Mouse (Mus musculus): Measurements from ENCODE around the gene Tmem131l. TPM values are rescaled to one million over a fixed set of nuclear protein-coding genes. Genes with fewer than 3 reads are reported as not detected.
A peak's percentile ranks its signal among the peaks of the same experiment; 100 is the strongest.

Gene Tmem131l
- total RNA-seq, 2 experiments from 2014 or later = 29.6 to 35.8 TPM

DNA sequence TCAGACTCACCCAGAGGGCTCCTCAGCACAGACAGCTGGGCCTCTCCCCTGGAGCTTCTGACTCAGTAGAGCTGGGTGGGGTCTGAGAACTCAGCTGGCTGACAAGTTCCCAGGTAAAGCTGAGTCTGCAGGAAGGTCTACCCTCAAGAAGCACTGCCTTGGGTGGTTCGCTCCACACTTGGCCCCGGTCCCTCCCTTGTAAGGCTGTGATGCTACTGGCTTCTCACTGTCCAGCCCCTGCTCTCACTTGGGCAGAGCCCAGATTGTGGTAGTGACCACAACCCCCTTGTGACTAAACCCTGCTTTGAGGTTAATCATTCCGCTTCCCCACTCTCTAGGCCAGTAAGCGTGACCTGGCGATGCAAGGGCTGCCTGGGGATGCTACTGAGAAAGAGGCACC is 17.3 kb downstream of the Tmem131l start:
- intact Hi-C loops (cut with DNase I) = no loop called here
- DNase-seq (ENCODE audit: low spot score in 2 of 2) = no peak

- intact Hi-C loops (cut with DNase I) = no loop called here
- no peak for DNase-seq (ENCODE audit: low spot score in 2 of 2)
These were observed 17.8 kb downstream of the Tmem131l start for GRCm38 (mm10) chr3:84022201-84022584.

DNA sequence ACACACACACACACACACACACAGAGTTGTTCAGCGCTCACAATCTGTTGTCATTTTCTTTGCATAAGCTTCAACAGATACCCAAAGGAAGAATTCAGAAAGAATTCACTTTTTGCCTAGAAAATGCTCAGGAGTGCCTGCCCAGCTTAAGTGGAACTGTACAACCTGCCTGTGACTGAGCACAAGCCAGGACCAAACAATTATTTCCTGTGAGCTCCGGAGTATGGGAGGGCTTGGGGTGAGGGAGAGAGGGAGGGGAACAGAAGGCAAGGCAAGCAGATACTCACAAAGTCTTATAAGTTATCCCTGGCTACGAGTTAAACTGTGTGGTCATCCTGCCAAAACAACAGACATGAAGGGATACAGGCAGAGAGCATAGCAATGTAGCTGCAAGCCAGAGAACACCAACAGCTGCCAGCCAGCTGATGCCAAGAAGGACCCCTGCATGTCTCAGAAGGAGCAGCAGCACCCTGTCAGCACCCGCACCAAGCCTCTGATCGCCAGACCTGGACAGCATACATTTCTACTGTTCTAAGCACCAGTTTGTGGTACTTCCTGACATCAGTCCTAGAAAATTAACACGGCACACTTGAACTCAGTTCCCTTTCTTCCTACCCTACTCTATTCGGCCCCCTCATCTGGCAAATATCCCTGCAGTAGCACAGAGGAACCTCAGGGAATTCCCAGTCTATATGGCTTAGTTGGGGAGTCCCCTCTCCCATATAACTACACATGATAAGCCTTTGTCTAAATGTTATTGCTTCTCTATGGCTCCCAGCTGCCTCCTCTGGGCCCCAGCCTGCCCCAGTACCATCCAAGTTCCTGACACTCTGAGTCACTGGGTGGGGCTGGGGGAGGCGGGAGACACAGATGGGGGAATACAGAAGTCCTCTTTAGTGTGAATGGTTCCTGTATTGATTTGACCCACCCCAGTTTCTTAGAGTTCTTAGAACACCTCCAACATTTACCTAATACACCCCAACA is 18.5 kb downstream of the Tmem131l start:
- no peak for DNase-seq (ENCODE audit: low spot score in 2 of 2)
- intact Hi-C loops (cut with DNase I) = no loop called here

GRCm38 (mm10) chr3:84020528-84020927 is 19.4 kb downstream of the Tmem131l start:
- no peak for DNase-seq (ENCODE audit: low spot score in 2 of 2)
- intact Hi-C loops (cut with DNase I) = no loop called here

GRCm38 (mm10) chr3:84015484-84016016 is 24.4 kb downstream of the Tmem131l start:
- intact Hi-C loops (cut with DNase I) = no loop called here
- no peak for DNase-seq (ENCODE audit: low spot score in 2 of 2)

- intact Hi-C loops (cut with DNase I) = no loop called here
- DNase-seq (ENCODE audit: low spot score in 2 of 2) = no peak
These were observed 28.8 kb downstream of the Tmem131l start for GRCm38 (mm10) chr3:84010995-84011663.

GRCm38 (mm10) chr3:84005989-84006388 is 34.0 kb downstream of the Tmem131l start:
- no peak for DNase-seq (ENCODE audit: low spot score in 2 of 2)
- intact Hi-C loops (cut with DNase I) = no loop called here

GRCm38 (mm10) chr3:84004330-84005090 is 35.5 kb downstream of the Tmem131l start:
- intact Hi-C loops (cut with DNase I) = no loop called here
- no peak for DNase-seq (ENCODE audit: low spot score in 2 of 2)

- intact Hi-C loops (cut with DNase I) = no loop called here
- no peak for DNase-seq (ENCODE audit: low spot score in 2 of 2)
These were observed 37.4 kb downstream of the Tmem131l start for GRCm38 (mm10) chr3:84002433-84003090.

DNA sequence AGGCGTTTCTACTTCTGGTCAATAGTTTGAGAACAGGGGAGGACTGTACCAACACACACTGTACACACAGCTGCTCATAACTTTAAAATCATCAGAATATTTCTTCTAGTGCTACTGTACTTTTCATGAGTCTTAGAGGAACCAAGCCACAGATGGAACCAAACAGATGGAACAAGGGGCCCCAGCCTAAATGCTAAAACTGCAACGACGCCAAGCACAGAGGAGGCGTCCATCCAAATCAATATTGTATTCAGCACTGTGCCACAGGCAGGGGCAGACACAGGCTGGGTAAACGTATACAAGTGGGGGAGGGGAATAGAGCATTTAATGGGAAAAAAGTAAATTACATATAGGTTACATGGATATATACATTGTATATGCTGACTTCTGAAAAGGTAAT is 42.4 kb downstream of the Tmem131l start:
- peak in 1 of 2 experiments; percentile 26 for DNase-seq (ENCODE audit: low spot score in 2 of 2)
- intact Hi-C loops (cut with DNase I) = no loop called here

- intact Hi-C loops (cut with DNase I) = no loop called here
- no peak for DNase-seq (ENCODE audit: low spot score in 2 of 2)
These were observed 42.9 kb downstream of the Tmem131l start for GRCm38 (mm10) chr3:83997036-83997435.

GRCm38 (mm10) chr3:83996086-83996485 is 43.9 kb downstream of the Tmem131l start:
- DNase-seq (ENCODE audit: low spot score in 2 of 2) = no peak
- intact Hi-C loops (cut with DNase I) = no loop called here

GRCm38 (mm10) chr3:83995254-83995830 is 44.6 kb downstream of the Tmem131l start:
- intact Hi-C loops (cut with DNase I) = no loop called here
- DNase-seq (ENCODE audit: low spot score in 2 of 2) = no peak

GRCm38 (mm10) chr3:83994217-83994839 is 45.6 kb downstream of the Tmem131l start:
- intact Hi-C loops (cut with DNase I) = loop anchor here (5.0 kb wide), 1 partner anchor 43 kb away; no protein-coding TSS in a partner anchor
- no peak for DNase-seq (ENCODE audit: low spot score in 2 of 2)

- intact Hi-C loops (cut with DNase I) = loop anchor here (5.0 kb wide), 1 partner anchor 44 kb away; no protein-coding TSS in a partner anchor
These were observed 46.9 kb downstream of the Tmem131l start for GRCm38 (mm10) chr3:83993089-83993516.

DNA sequence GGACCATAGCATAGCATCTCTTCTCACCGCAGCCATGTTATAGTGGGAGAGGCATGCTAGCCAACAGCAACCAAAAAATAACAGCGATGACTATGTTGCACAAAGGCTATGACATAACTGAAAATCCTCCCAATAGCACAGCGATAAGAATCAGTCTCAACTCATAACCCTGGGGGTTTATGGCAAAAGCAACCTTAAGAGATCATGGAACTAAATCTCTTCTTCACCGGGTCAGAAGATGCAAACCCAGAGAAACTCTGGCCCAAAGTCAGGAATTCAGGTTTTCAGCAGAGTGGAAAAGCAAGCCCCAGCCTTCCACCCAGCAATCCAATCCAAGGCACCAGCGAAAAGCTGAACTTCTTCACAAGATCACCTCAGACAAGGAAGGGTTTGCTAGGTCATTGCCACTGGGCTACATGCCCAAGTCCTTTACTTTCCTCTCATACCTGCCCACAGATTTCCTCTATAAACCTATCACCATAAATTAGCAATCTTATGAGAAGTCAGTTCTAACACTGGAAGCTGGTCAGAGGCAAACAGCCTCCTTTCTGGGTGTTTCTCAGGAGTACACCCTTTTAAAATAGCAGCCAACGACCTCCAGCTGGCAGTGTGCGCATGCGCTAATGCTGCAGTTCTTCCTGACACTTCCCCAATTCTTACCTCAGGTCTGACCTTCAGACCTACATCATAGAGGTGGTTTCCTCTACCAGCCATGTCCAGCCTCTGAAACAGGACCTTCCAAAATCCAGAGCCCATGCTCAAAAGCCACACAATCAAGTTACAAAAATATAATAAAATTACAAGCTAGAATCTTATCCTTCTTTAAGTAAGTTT is 48.1 kb downstream of the Tmem131l start:
- intact Hi-C loops (cut with DNase I) = loop anchor here (5.0 kb wide), 1 partner anchor 45 kb away; no protein-coding TSS in a partner anchor
- DNase-seq (ENCODE audit: low spot score in 2 of 2) = no peak

More at GRCm38 (mm10) chr3:83993089-83993516, 46.9 kb downstream of the Tmem131l start:
- DNase-seq (ENCODE audit: low spot score in 2 of 2) = peak; percentile 48 to 59

DNA sequence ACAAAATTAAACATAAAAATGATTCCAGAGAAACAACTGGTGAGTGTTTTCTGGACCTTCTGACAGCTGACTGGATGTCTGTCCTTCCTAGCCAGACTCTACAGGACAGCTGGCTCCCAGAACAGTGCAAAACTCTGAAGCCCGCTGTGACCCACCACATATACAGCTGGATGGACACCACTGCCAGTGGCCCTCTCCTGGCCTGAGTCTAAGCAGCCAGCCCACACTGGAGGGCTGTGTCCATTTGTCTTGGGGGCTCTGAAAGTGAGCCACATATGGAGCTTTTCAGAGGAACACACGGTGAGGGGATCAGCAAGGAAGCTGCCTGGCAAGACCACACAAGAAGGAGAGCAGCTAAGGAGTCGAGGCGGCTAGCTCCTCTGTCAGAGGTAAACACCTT is 51.8 kb downstream of the Tmem131l start:
- intact Hi-C loops (cut with DNase I) = no loop called here

More for the DNA sequence above, 51.8 kb downstream of the Tmem131l start:
- no peak for DNase-seq (ENCODE audit: low spot score in 2 of 2)
